Mouse (Mus musculus): ENCODE measurements around the gene Chd3. TPM values are rescaled to one million over a fixed set of nuclear protein-coding genes. Genes with fewer than 3 reads are reported as not detected.
"Not testable (repeated sequence)": the region's sequence is repeated elsewhere in the genome, so short reads cannot be mapped to it uniquely, and the experiment has no call there.

Chd3 gene
- polyA plus RNA-seq, 1 experiment from 2014 or later = 5.7 TPM

DNA sequence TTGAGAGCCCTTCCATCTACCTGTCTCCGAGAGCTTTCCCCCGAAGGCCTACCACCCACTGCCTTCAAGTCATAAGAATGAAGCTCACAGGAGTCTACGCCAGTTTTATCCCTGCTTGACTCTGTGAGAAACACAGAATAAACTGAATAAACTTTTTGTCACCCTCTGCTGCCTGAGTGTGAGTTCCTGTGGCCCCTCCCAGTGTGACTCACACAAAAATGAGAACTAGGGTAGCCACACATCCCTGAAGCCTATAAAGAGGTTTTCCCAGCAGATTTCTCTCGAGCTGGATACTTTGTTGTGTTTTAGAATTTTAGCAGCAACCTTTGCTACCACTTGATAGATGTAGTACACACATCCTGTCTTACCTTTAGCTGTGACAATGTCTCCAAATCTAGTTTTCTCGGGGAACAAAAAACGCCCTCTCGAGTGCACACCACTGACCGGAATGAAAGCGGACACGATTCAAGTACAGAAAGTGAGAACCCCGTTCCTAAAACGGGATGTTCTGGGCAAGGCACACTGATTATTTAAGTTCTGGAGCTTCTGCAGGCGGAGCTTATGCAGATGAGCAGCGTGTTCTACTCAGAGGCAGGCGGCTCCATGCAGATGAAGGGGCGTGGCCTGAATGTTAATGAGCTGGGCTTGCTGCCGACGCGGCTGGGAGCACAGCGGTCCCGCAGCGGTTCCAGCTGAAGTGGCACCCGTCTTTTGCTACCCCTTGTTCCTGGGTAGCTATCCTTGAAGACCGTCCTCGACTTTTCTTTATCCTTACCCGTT lies 43.4 kb downstream of the Chd3 start, which contains the start of gene Kcnab3:
Kcnab3 (plus strand) TSS at position 631 of the 780 bp plus-strand sequence.
- Histone ChIP-seq H3K36me3 (ENCODE audit: control insufficient read depth, insufficient read depth) (no peaks in the 10 kb centered on the region), H3K4me3 (ENCODE audit: low read depth, low read length) (peak within 1 kb of the TSS; percentile 60), H3K27me3 (ENCODE audit: control insufficient read depth, insufficient read depth, low read depth, low read length) (peaks cover 35% of the 10 kb centered on the region), H3K9me3 (replicated peaks; ENCODE audit: control insufficient read depth, low read length) (no peaks in the 10 kb centered on the region), H3K9ac (ENCODE audit: low read depth, low read length) (peak within 1 kb of the TSS; percentile 50), H3K4me2 (ENCODE audit: low read depth, low read length) (peak within 1 kb of the TSS; percentile 96), H3K27ac (ENCODE audit: low read length) (peak within 1 kb of the TSS; percentile 49; the same call in 1 of the 2 replicates), H3K4me1 (ENCODE audit: control insufficient read depth, low read depth, low read length) (peaks cover 34% of the 10 kb centered on the region)
- peak; percentile 57 for ATAC-seq (ENCODE audit: low read depth)
- 8% methylated on average over 26 of the region's 26 CpGs for WGBS (ENCODE audit: insufficient replicate concordance)

DNA sequence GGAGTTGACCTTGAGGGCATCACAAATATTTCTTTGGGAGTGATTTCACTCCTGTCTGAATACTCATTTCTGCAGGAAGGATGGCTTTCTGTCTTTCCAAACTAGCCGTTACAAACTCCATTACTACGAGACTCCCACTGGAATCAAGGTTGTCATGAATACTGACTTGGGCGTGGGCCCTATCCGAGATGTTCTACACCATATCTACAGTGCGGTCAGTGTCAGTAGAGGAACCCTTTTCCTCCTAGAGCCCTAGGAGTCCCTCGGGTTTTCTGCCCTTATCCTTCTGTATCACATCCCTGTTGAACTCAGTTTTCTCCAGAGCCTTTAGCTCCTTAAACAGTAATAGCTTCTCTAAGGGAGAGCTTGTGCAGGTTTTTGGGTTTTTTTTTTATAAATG lies 44.5 kb downstream of the Chd3 start:
- Histone ChIP-seq H3K36me3 (ENCODE audit: control insufficient read depth, insufficient read depth) (no peaks in the 10 kb centered on the region), H3K9me3 (replicated peaks; ENCODE audit: control insufficient read depth, low read length) (no peaks in the 10 kb centered on the region), H3K4me2 (ENCODE audit: low read depth, low read length) (peak overlapping the region; percentile 96), H3K4me1 (ENCODE audit: control insufficient read depth, low read depth, low read length) (peaks cover 34% of the 10 kb centered on the region), H3K27me3 (ENCODE audit: control insufficient read depth, insufficient read depth, low read depth, low read length) (peaks cover 30% of the 10 kb centered on the region), H3K4me3 (ENCODE audit: low read depth, low read length) (peak overlapping the region; percentile 75), H3K27ac (ENCODE audit: low read length) (no peak overlapping the region), H3K9ac (ENCODE audit: low read depth, low read length) (peak overlapping the region; percentile 75)
- WGBS (ENCODE audit: insufficient replicate concordance) = 55% methylated on average over 6 of the region's 6 CpGs
- ATAC-seq (ENCODE audit: low read depth) = no peak

DNA sequence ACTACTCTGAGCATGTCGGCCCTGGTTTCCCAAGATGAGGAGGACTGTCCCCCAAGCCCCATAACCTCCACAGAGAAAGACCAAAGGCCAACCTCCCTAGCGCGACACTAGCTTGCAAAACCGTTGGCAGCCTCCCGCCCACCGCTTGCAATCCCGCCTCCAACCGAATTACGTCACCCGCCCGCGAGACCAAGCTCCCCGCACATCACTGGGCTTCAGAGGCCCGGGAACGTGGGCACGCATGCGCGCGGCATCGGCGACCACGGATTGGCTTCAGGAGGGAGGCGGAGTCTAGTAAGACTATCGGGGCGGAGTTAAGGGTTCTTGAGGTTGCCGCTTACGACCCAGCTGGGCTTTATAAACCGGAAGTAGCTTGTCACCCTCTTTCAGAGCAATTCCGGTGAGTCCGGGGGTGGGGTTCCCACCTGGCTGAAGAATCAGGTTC lies 45.5 kb downstream of the Chd3 start, which contains the start of the genes Cntrob and Trappc1:
Cntrob (minus strand) TSS at position 109 of the 445 bp plus-strand sequence.
Trappc1 (plus strand) TSS at position 314 of the 445 bp plus-strand sequence.
- under 1% methylated on average over 30 of the region's 30 CpGs for WGBS (ENCODE audit: insufficient replicate concordance)
- H3K27ac ChIP-seq (ENCODE audit: low read length) = peak within 1 kb of the TSS; percentile 88

DNA sequence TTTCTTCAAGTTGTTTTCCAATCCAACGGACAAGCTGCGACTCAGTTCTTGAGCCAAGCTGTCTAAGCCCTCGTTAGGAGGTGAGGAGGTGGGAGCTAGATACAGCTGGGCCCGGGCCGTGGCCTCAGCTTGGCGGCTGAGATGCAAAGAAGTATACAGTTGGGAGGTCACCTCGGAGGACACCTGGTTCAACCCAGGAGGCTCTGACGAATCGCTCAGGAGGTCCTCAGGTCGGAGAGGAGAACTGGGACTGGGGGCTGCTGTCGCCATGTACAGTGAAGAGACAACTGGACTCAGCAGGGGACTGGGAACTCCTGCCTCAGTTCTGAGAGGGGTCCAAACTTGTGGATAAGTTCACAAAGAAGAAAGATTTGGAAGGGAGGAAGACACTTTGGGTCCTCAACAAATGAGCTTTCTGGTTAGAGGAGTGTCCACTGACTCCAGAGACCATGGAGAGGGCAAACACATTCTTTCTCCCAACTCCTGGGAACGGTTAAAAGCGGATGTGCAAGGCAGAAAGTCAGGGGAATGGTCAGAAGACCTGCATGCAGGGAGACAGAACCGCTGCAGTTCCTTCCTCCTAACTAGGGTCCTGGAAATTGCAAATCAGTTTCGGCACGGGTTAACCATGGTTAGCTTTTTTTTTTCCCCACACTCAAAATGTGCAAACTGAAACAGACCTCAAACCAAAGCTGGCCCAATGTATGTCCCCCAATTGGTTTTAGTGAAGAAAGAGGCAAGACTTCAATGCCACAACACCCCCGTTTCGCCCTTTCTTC lies 46.3 kb downstream of the Chd3 start:
- peak overlapping the region; percentile 75 for H3K4me3 ChIP-seq (ENCODE audit: low read depth, low read length)
- H3K27ac ChIP-seq (ENCODE audit: low read length) = peak overlapping the region; percentile 88
- H3K9ac ChIP-seq (ENCODE audit: low read depth, low read length) = peak overlapping the region; percentile 90
- H3K9me3 ChIP-seq (replicated peaks; ENCODE audit: control insufficient read depth, low read length) = no peaks in the 10 kb centered on the region
- no peak for ATAC-seq (ENCODE audit: low read depth)
- peaks cover 17% of the 10 kb centered on the region for H3K27me3 ChIP-seq (ENCODE audit: control insufficient read depth, insufficient read depth, low read depth, low read length)
- H3K4me2 ChIP-seq (ENCODE audit: low read depth, low read length) = peak overlapping the region; percentile 88
- no peaks in the 10 kb centered on the region; the same call in 1 of the 2 replicates for H3K36me3 ChIP-seq (ENCODE audit: control insufficient read depth, insufficient read depth)
- peaks cover 34% of the 10 kb centered on the region for H3K4me1 ChIP-seq (ENCODE audit: control insufficient read depth, low read depth, low read length)
- 27% methylated on average over 18 of the region's 18 CpGs for WGBS (ENCODE audit: insufficient replicate concordance)

More for the DNA sequence above, 45.5 kb downstream of the Chd3 start, which contains the start of the genes Cntrob and Trappc1:
- peak within 1 kb of the TSS; percentile 90 for H3K9ac ChIP-seq (ENCODE audit: low read depth, low read length)
- H3K4me2 ChIP-seq (ENCODE audit: low read depth, low read length) = peak within 1 kb of the TSS; percentile 96
- peak; percentile 94 for ATAC-seq (ENCODE audit: low read depth)
- H3K4me1 ChIP-seq (ENCODE audit: control insufficient read depth, low read depth, low read length) = peaks cover 34% of the 10 kb centered on the region
- peak within 1 kb of the TSS; percentile 75 for H3K4me3 ChIP-seq (ENCODE audit: low read depth, low read length)
- H3K36me3 ChIP-seq (ENCODE audit: control insufficient read depth, insufficient read depth) = no peaks in the 10 kb centered on the region; the same call in 1 of the 2 replicates
- H3K9me3 ChIP-seq (replicated peaks; ENCODE audit: control insufficient read depth, low read length) = no peaks in the 10 kb centered on the region
- peaks cover 25% of the 10 kb centered on the region for H3K27me3 ChIP-seq (ENCODE audit: control insufficient read depth, insufficient read depth, low read depth, low read length)

DNA sequence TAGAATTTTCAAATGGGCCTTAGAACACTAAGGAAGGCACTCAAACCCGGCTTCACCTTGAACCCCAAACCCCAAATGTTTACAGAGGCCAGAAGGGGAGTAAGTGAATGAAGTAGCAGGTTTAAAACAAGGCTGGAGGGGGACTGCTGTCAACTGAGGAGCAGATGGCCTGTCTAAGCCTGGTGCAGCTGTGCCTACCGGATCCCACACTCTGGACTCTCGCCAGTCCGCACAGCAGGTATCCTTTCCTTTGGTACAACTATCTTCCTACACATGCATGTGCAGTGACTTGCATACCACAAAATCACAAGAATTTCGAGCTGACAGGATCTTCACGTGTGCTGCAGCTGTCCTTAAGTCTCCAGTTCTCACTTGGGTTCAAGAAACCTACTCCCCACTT lies 47.2 kb downstream of the Chd3 start:
- Histone ChIP-seq H3K9me3 (replicated peaks; ENCODE audit: control insufficient read depth, low read length) (no peaks in the 10 kb centered on the region), H3K36me3 (ENCODE audit: control insufficient read depth, insufficient read depth) (no peaks in the 10 kb centered on the region; the same call in 1 of the 2 replicates), H3K4me1 (ENCODE audit: control insufficient read depth, low read depth, low read length) (peaks cover 34% of the 10 kb centered on the region), H3K9ac (ENCODE audit: low read depth, low read length) (peak overlapping the region; percentile 33; the same call in 1 of the 2 replicates), H3K4me2 (ENCODE audit: low read depth, low read length) (peak overlapping the region; percentile 88), H3K27me3 (ENCODE audit: control insufficient read depth, insufficient read depth, low read depth, low read length) (peaks cover 8% of the 10 kb centered on the region), H3K27ac (ENCODE audit: low read length) (no peak overlapping the region), H3K4me3 (ENCODE audit: low read depth, low read length) (peak overlapping the region; percentile 75; the same call in 1 of the 2 replicates)
- no peak for ATAC-seq (ENCODE audit: low read depth)
- 72% methylated on average over 6 of the region's 6 CpGs for WGBS (ENCODE audit: insufficient replicate concordance)

DNA sequence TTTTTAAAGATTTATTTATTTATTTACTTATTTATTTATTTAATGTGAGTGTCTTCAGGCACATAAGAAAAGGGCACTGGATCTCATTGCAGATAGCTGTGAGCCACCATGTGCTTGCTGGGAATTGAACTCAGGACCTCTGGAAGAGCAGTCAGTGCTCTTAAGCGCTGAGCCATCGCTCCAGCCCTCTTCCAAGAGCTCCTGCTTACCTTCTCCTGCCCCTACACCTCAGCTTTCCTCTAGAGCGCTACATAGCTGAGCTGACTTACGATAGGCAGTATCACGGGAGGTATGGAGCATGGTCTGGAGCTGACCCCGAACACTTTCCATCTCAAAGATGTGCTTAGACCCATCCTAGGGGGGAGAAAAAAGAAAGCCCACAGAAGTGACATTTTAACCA lies 47.6 kb downstream of the Chd3 start:
- no peaks in the 10 kb centered on the region; the same call in 1 of the 2 replicates for H3K36me3 ChIP-seq (ENCODE audit: control insufficient read depth, insufficient read depth)
- no peak overlapping the region for H3K9ac ChIP-seq (ENCODE audit: low read depth, low read length)
- ATAC-seq (ENCODE audit: low read depth) = no peak
- H3K4me3 ChIP-seq (ENCODE audit: low read depth, low read length) = no peak overlapping the region
- H3K27me3 ChIP-seq (ENCODE audit: control insufficient read depth, insufficient read depth, low read depth, low read length) = peaks cover 4% of the 10 kb centered on the region
- H3K9me3 ChIP-seq (replicated peaks; ENCODE audit: control insufficient read depth, low read length) = no peaks in the 10 kb centered on the region
- H3K27ac ChIP-seq (ENCODE audit: low read length) = no peak overlapping the region
- H3K4me2 ChIP-seq (ENCODE audit: low read depth, low read length) = no peak overlapping the region
- peaks cover 32% of the 10 kb centered on the region for H3K4me1 ChIP-seq (ENCODE audit: control insufficient read depth, low read depth, low read length)
- WGBS (ENCODE audit: insufficient replicate concordance) = 89% methylated on average over 6 of the region's 6 CpGs

DNA sequence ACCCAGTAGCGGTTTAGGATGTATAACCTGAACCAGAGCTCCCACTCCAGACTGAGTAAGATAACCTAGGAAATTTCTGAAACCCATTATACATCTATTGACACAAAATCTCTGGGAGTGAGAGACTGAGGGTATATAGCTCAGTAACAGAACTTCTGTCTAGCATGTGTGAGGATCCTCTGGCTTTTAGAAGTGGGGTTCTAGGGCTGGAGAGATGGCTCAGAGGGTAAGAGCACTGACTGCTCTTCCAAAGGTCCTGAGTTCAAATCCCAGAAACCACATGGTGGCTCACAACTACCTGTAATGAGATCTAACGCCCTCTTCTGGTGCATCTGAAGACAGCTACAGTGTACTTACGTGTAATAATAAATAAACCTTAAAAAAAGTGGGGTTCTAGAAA lies 51.2 kb downstream of the Chd3 start:
- not testable (repeated sequence) for H3K4me1 ChIP-seq (ENCODE audit: control insufficient read depth, low read depth, low read length); H3K4me2 ChIP-seq (ENCODE audit: low read depth, low read length); H3K4me3 ChIP-seq (ENCODE audit: low read depth, low read length); ATAC-seq (ENCODE audit: low read depth); H3K27ac ChIP-seq (ENCODE audit: low read length); H3K36me3 ChIP-seq (ENCODE audit: control insufficient read depth, insufficient read depth); H3K27me3 ChIP-seq (ENCODE audit: control insufficient read depth, insufficient read depth, low read depth, low read length); H3K9me3 ChIP-seq (replicated peaks; ENCODE audit: control insufficient read depth, low read length); H3K9ac ChIP-seq (ENCODE audit: low read depth, low read length)
- WGBS (ENCODE audit: insufficient replicate concordance) = 68% methylated on average over 3 of the region's 3 CpGs

DNA sequence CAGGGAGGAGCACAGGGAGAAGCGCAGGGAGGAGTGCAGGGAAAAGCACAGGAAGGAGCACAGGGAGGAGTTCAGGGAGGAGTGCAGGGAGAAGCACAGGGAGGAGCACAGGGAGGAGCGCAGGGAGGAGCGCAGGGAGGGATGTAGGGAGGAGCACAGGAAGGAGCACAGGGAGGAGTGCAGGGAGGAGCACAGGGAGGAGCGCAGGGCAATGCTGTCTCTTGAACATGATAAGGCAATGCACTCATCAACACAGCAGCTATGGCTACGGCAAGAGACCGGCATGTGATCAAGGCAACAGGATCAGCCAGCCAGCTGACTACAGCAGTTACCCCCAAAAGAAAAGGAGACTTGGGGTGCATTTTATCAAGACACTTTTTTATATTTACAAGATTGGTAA lies 52.8 kb downstream of the Chd3 start:
- Histone ChIP-seq H3K4me1 (ENCODE audit: control insufficient read depth, low read depth, low read length) (no peaks in the 10 kb centered on the region), H3K4me3 (ENCODE audit: low read depth, low read length) (no peak overlapping the region), H3K9ac (ENCODE audit: low read depth, low read length) (no peak overlapping the region), H3K36me3 (ENCODE audit: control insufficient read depth, insufficient read depth) (no peaks in the 10 kb centered on the region; the same call in 1 of the 2 replicates), H3K4me2 (ENCODE audit: low read depth, low read length) (no peak overlapping the region), H3K27me3 (ENCODE audit: control insufficient read depth, insufficient read depth, low read depth, low read length) (no peaks in the 10 kb centered on the region), H3K9me3 (replicated peaks; ENCODE audit: control insufficient read depth, low read length) (no peaks in the 10 kb centered on the region), H3K27ac (ENCODE audit: low read length) (no peak overlapping the region)
- ATAC-seq (ENCODE audit: low read depth) = no peak
- 85% methylated on average over 6 of the region's 6 CpGs for WGBS (ENCODE audit: insufficient replicate concordance)

All from liver, embryonic 16.5 days (tissue).